Mouse (Mus musculus) ovary, postnatal 36 days (tissue): Measurements from ENCODE around the gene Washc3.

Experiments used
- DNase-seq: peaks from one replicate; pipeline ENCODE4 v3.0.0; 2022; ENCODE audit warnings: low spot score, mixed read lengths

Washc3 gene

GRCm38 (mm10) chr10:88255556-88255955, 54.7 kb downstream of the Washc3 start:
- DNase-seq: no peak

- no peak for DNase-seq
Observed at GRCm38 (mm10) chr10:88260309-88260708, 59.4 kb downstream of the Washc3 start.

GRCm38 (mm10) chr10:88261186-88261585, 60.3 kb downstream of the Washc3 start:
- no peak for DNase-seq

GRCm38 (mm10) chr10:88263383-88263782, 62.5 kb downstream of the Washc3 start:
- no peak for DNase-seq

GRCm38 (mm10) chr10:88274045-88274444, 73.2 kb downstream of the Washc3 start:
- DNase-seq: no peak

- DNase-seq: no peak
Observed at GRCm38 (mm10) chr10:88281699-88282098, 80.8 kb downstream of the Washc3 start.

- DNase-seq: no peak
Observed at GRCm38 (mm10) chr10:88284343-88284990, 83.6 kb downstream of the Washc3 start.

GRCm38 (mm10) chr10:88287261-88287660, 86.4 kb downstream of the Washc3 start:
- no peak for DNase-seq

- no peak for DNase-seq
Observed at GRCm38 (mm10) chr10:88288061-88288460, 87.2 kb downstream of the Washc3 start.

GRCm38 (mm10) chr10:88295091-88295490, 94.2 kb downstream of the Washc3 start:
- no peak for DNase-seq
